Mouse (Mus musculus) right cerebral cortex, adult 18-20 months (tissue): ENCODE measurements at regions not wholly inside any gene's neighbourhood (a gene's known extent, or its start where the extent isn't known, plus 50 kb on each side); places are given as distances from the start of the nearest gene placed in this dataset.

ENCODE experiments used
- DNase-seq: peaks from one replicate; pipeline ENCODE4 v3.0.0; 2022; ENCODE audit warnings: mixed read lengths

DNA sequence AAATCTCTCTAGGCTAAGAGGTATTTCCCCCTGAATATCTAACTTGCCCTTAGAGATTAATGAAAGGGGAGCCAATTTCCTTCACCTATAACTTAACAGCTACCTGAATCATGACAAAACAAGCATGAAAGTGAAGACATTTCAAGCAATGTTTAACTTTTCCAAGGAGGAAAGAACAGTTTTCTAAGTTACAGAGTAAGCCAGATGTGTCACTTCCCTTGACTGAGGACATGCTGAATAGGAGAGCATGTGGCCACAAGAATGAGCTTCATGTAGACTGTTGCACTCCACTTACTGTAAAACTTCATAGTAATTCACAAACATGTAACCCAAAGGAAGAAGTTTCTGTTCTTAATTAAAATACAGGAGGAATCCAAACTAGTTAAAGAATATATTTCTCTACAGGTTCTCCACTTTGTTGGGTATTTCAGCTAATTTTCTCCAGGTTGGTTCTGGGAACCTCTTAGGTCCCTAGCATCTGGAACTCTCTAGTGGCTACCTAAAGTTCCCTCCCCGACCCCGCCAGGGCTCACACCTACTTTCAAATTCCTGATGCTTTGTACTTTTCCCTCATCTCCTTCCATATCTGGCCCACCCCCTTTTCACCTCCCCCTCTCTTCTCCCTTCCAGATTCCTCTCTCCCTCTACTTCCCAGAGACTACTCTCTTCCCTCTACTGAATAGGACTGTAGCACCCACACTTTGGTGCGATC lies 142.0 kb upstream of the Tyrp1 start:
- no peak for DNase-seq

- DNase-seq = no peak
Measured at GRCm38 (mm10) chr4:80712698-80713097, 121.2 kb upstream of the Tyrp1 start.

GRCm38 (mm10) chr4:80744975-80745734 lies 88.8 kb upstream of the Tyrp1 start:
- peak; percentile 63 for DNase-seq

- no peak for DNase-seq
Measured at GRCm38 (mm10) chr4:80752259-80752658, 81.7 kb upstream of the Tyrp1 start.

- no peak for DNase-seq
Measured at GRCm38 (mm10) chr4:80756114-80756513, 77.8 kb upstream of the Tyrp1 start.

GRCm38 (mm10) chr4:80764024-80764423 lies 69.9 kb upstream of the Tyrp1 start:
- DNase-seq = peak; percentile 10

DNA sequence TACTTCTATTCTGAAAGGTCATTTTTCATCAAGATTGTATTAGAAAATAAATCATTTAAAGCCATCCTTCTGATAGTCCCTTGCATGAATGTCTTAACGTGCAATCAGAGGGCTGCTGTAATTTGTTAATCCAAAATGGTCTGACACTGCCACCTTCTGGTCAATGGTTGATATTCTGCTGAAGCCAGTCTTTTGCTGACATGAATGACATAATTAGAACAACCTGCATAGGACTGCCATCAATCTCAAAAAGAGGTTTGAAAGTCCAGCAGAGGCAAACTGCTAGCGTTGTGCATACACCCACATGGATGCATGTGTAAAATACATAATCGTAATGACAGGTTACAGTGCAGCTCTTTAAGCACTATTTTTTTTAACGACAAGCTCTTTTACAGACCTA lies 68.1 kb upstream of the Tyrp1 start:
- peak; percentile 69 for DNase-seq

- DNase-seq = no peak
Measured at GRCm38 (mm10) chr4:80767447-80767846, 66.5 kb upstream of the Tyrp1 start.
